Mouse (Mus musculus) intestine, embryonic 14.5 days (tissue): Measurements from ENCODE around the gene 3110082J24Rik. TPM values are rescaled to one million over a fixed set of nuclear protein-coding genes. Genes with fewer than 3 reads are reported as not detected.
"Not testable (repeated sequence)": the region's sequence is repeated elsewhere in the genome, so short reads cannot be mapped to it uniquely, and the experiment has no call there.

ENCODE experiments used
- ATAC-seq: fragments of 200-750 bp; cut with Nextera tagmentation; replicated peaks from 2 replicates; pipeline ENCODE4 v1.8.0; 2017; ENCODE audit warnings: low read depth, moderate number of reproducible peaks, moderate TSS enrichment, moderate library complexity; ENCODE audit not compliant: low FRiP score, low TSS enrichment
- DNase-seq: peaks from one replicate; pipeline ENCODE4 v3.0.0-alpha.2; 2018; ENCODE audit warnings: low spot score
- H3K27ac ChIP-seq: fragments of 300-500 bp; sonication (generic); 2 replicates; pipeline ENCODE4 v1.5.1; 2014; ENCODE audit warnings: low read depth, mild to moderate bottlenecking, control low read depth
- H3K27me3 ChIP-seq: fragments of 300-500 bp; sonication (generic); replicated peaks from 2 replicates; pipeline ENCODE4 v1.6.1; 2014; ENCODE audit warnings: low read length, control low read depth; ENCODE audit not compliant: control insufficient read depth, insufficient read depth
- H3K36me3 ChIP-seq: fragments of 300-500 bp; sonication (generic); 2 replicates; pipeline ENCODE4 v1.6.1; 2014; ENCODE audit warnings: low read length, control low read depth; ENCODE audit not compliant: control insufficient read depth, insufficient read depth
- H3K4me1 ChIP-seq: fragments of 300-500 bp; sonication (generic); replicated peaks from 2 replicates; pipeline ENCODE4 v1.6.1; 2014; ENCODE audit warnings: low read length, control low read depth, mixed read lengths; ENCODE audit not compliant: control insufficient read depth, insufficient read depth
- H3K4me2 ChIP-seq: fragments of 300-500 bp; sonication (generic); 2 replicates; pipeline ENCODE4 v1.6.1; 2014; ENCODE audit warnings: low read length
- H3K4me3 ChIP-seq: fragments of 300-500 bp; sonication (generic); 2 replicates; pipeline ENCODE4 v1.5.1; 2014; ENCODE audit warnings: low read depth, low read length, control low read depth, mixed read lengths
- H3K9ac ChIP-seq: fragments of 300-500 bp; sonication (generic); 2 replicates; pipeline ENCODE4 v1.6.1; 2014; ENCODE audit warnings: mild to moderate bottlenecking, low read length
- H3K9me3 ChIP-seq: fragments of 300-500 bp; sonication (generic); 2 replicates; pipeline ENCODE4 v1.6.1; 2016; ENCODE audit warnings: low read length, control low read depth; ENCODE audit not compliant: control insufficient read depth
- WGBS: fragments of 180-500 bp; shearing (Covaris S2); extraction: QIAGEN DNeasy Blood & Tissue Kit; methylation state at CpG from one replicate; pipeline ENCODE4 v1.1.7; 2014; 5-methylcytosine and 5-hydroxymethylcytosine counted together
- polyA plus RNA-seq: library from polyadenylated mRNA; unstranded; fragments of >200 nt; fragmentation: Nextera tagmentation; extraction: Ambion mirVana; gene quantifications from 2 replicates; pipeline ENCODE4 v1.2.1, GENCODE M21; 2014

3110082J24Rik gene
- polyA plus RNA-seq, 1 experiment from 2014 or later, result not detected

- Histone ChIP-seq H3K9ac (peak within 1 kb of the TSS; percentile 88), H3K4me2 (peak within 1 kb of the TSS; percentile 79), H3K9me3 (no peaks in the 10 kb centered on the region), H3K4me3 (peak within 1 kb of the TSS; percentile 87), H3K27me3 (no peaks in the 10 kb centered on the region), H3K36me3 (peaks cover 33% of the 10 kb centered on the region), H3K27ac (peak within 1 kb of the TSS; percentile 84), H3K4me1 (no peaks in the 10 kb centered on the region; the same call in 1 of the 2 replicates)
- 1% methylated on average over 45 of the region's 45 CpGs for WGBS
- DNase-seq (peak; percentile 89), ATAC-seq (peak; percentile 89)
Observed at GRCm38 (mm10) chr5:30072825-30073821, 32.8 kb downstream of the 3110082J24Rik start, which contains the start of gene Tyms. Gene Tyms (minus strand): TSS chr5:30073617.

GRCm38 (mm10) chr5:30072377-30072776 lies 33.5 kb downstream of the 3110082J24Rik start:
- H3K4me1 ChIP-seq, result no peaks in the 10 kb centered on the region; the same call in 1 of the 2 replicates
- peak overlapping the region; percentile 79 for H3K4me2 ChIP-seq
- peak overlapping the region; percentile 88 for H3K9ac ChIP-seq
- 34% methylated on average over 3 of the region's 3 CpGs for WGBS
- peak; percentile 60 for DNase-seq
- H3K27me3 ChIP-seq, result no peaks in the 10 kb centered on the region
- no peaks in the 10 kb centered on the region for H3K9me3 ChIP-seq
- peak overlapping the region; percentile 84; the same call in 1 of the 2 replicates for H3K27ac ChIP-seq
- ATAC-seq, result peak; percentile 34; the same call in 1 of the 2 replicates
- H3K36me3 ChIP-seq, result peaks cover 40% of the 10 kb centered on the region
- peak overlapping the region; percentile 87 for H3K4me3 ChIP-seq

GRCm38 (mm10) chr5:30071677-30072076 lies 34.2 kb downstream of the 3110082J24Rik start:
- WGBS, result 77% methylated on average over 6 of the region's 6 CpGs
- DNase-seq, result no peak
- H3K4me3 ChIP-seq, result peak overlapping the region; percentile 87; the same call in 1 of the 2 replicates

GRCm38 (mm10) chr5:30067726-30068125 lies 38.2 kb downstream of the 3110082J24Rik start:
- no peaks in the 10 kb centered on the region for H3K9me3 ChIP-seq
- DNase-seq (no peak), ATAC-seq (no peak)
- H3K27ac ChIP-seq, result no peak overlapping the region
- H3K4me2 ChIP-seq, result no peak overlapping the region
- WGBS, result 49% methylated on average over 6 of the region's 6 CpGs
- H3K4me3 ChIP-seq, result no peak overlapping the region
- H3K36me3 ChIP-seq, result peaks cover 82% of the 10 kb centered on the region
- no peaks in the 10 kb centered on the region; the same call in 1 of the 2 replicates for H3K4me1 ChIP-seq
- no peak overlapping the region for H3K9ac ChIP-seq
- no peaks in the 10 kb centered on the region for H3K27me3 ChIP-seq

More at GRCm38 (mm10) chr5:30071677-30072076, 34.2 kb downstream of the 3110082J24Rik start:
- Histone ChIP-seq H3K27ac (no peak overlapping the region), H3K27me3 (no peaks in the 10 kb centered on the region), H3K36me3 (peaks cover 47% of the 10 kb centered on the region), H3K9me3 (no peaks in the 10 kb centered on the region), H3K9ac (no peak overlapping the region), H3K4me2 (peak overlapping the region; percentile 79), H3K4me1 (no peaks in the 10 kb centered on the region; the same call in 1 of the 2 replicates)
- no peak for ATAC-seq

GRCm38 (mm10) chr5:30059607-30060006 lies 46.3 kb downstream of the 3110082J24Rik start:
- WGBS, result 77% methylated on average over 5 of the region's 5 CpGs
- H3K9me3 ChIP-seq, H3K9ac ChIP-seq, H3K27ac ChIP-seq, H3K4me3 ChIP-seq, DNase-seq, H3K27me3 ChIP-seq, H3K4me1 ChIP-seq, ATAC-seq, H3K4me2 ChIP-seq: not testable (repeated sequence)
- H3K36me3 ChIP-seq, result peaks cover 47% of the 10 kb centered on the region

- WGBS, result 89% methylated on average over 6 of the region's 6 CpGs
- ATAC-seq, result no peak
- no peak overlapping the region for H3K27ac ChIP-seq
Observed at GRCm38 (mm10) chr5:30058216-30058731, 47.6 kb downstream of the 3110082J24Rik start.

More at GRCm38 (mm10) chr5:30058216-30058731, 47.6 kb downstream of the 3110082J24Rik start:
- Histone ChIP-seq H3K36me3 (peaks cover 34% of the 10 kb centered on the region), H3K4me2 (no peak overlapping the region), H3K4me3 (no peak overlapping the region), H3K27me3 (no peaks in the 10 kb centered on the region), H3K9ac (no peak overlapping the region), H3K9me3 (no peaks in the 10 kb centered on the region), H3K4me1 (no peaks in the 10 kb centered on the region)
- DNase-seq, result no peak

Other genes starting within 250 kb of the 3110082J24Rik start
- gene Il6, start 93.0 kb downstream of the 3110082J24Rik start, polyA plus RNA-seq, result 0.39 TPM in 1 of 2 replicates, not detected in the other
- gene Tyms, start 32.5 kb downstream of the 3110082J24Rik start, polyA plus RNA-seq, result 286 and 317 TPM in 2 replicates
- 0.60 and 0.79 TPM in 2 replicates for gene Garem2, start 925 bp downstream of the 3110082J24Rik start, polyA plus RNA-seq
- gene Hadha, start 49.1 kb upstream of the 3110082J24Rik start, polyA plus RNA-seq, result 125 and 133 TPM in 2 replicates
- 166 and 169 TPM in 2 replicates for gene Hadhb, start 49.2 kb upstream of the 3110082J24Rik start, polyA plus RNA-seq
- 0.05 and 0.15 TPM in 2 replicates for gene Adgrf3, start 99.6 kb upstream of the 3110082J24Rik start, polyA plus RNA-seq
- 33.3 and 35.0 TPM in 2 replicates for gene Selenoi, start 126.5 kb upstream of the 3110082J24Rik start, polyA plus RNA-seq
- 0.46 and 0.56 TPM in 2 replicates for gene Drc1, start 175.3 kb upstream of the 3110082J24Rik start, polyA plus RNA-seq